Mouse (Mus musculus) liver, postnatal 0 days (tissue): ENCODE measurements around the gene Hnf1b.

Experiments used
- CTCF ChIP-seq: sonication (generic); IDR thresholded peaks from 2 replicates; pipeline ENCODE4 v1.5.1; 2016; ENCODE audit warnings: antibody characterized with exemption, low read depth
- EP300 ChIP-seq: IDR thresholded peaks from 2 replicates; pipeline ENCODE4 v1.6.1; 2016; ENCODE audit warnings: antibody characterized with exemption, low read depth, mild to moderate bottlenecking

GRCm38 (mm10) chr11:83879130-83879529 lies 29.3 kb downstream of the Hnf1b start:
- no peak for TF ChIP-seq CTCF
- TF ChIP-seq EP300, result no peak
